Mouse (Mus musculus) megakaryocyte, embryonic 14.5 days (primary cell): ENCODE data around the gene Hist1h1c.

ENCODE experiments used
- FLI1 ChIP-seq: IDR thresholded peaks from 2 replicates; pipeline ENCODE4 v1.6.1; 2012; ENCODE audit warnings: low read length, inconsistent platforms, mixed read lengths
- GATA1 ChIP-seq: IDR thresholded peaks from 3 replicates; pipeline ENCODE4 v1.6.1; 2012; ENCODE audit warnings: mixed read lengths, low read length, inconsistent platforms, borderline replicate concordance

DNA sequence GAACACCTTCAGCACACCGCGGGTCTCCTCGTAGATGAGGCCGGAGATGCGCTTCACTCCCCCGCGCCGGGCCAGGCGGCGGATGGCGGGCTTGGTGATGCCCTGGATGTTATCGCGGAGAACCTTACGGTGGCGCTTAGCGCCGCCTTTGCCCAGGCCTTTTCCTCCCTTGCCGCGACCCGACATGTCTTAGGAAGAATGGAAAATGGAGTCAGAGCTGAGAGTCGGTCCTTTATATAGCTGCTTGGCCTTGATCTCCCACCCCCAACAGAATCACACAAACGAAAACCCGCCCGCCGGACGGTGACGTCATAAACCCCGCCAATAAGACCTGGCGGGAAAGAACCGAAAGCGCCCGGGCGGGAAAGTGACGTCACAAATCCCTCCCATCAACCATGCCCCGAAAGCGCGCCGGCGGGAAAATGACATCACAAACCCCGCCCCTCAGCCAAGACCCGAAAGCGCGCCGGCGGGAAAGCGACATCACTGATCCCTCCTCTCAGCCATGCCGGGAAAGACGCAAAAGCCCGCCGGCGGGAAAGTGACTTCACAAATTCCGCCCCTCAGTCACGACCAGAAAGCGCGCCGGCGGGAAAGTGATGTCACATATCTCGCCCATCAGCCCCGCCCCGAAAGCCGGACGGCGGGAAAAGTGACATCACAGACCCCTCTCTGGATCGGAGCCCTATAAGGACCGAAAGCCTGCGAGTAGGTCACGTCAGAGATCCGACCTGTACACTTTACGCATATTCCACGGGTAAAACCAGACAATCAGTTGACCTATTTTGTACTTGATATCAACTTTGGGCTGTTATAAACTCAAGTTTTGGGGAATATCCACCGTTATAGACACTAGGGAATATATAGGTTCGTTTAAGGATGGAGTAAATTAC lies 22.6 kb downstream of the Hist1h1c start, which contains the start of gene Hist1h4a:
- TF ChIP-seq GATA1 (no peak), FLI1 (peak; percentile 67; the same call in 1 of the 2 replicates)
